Mouse (Mus musculus) midbrain, embryonic 13.5 days (tissue): ENCODE results near the gene Slc22a13. TPM values are rescaled to one million over a fixed set of nuclear protein-coding genes. Genes with fewer than 3 reads are reported as not detected.
A peak's percentile ranks its signal among the peaks of the same experiment; 100 is the strongest.

Experiments used
- ATAC-seq: fragments of 200-750 bp; cut with Nextera tagmentation; 2 replicates; pipeline ENCODE4 v1.8.0; 2017; ENCODE audit warnings: mild to moderate bottlenecking, moderate TSS enrichment, moderate library complexity
- H3K27ac ChIP-seq: fragments of 300-500 bp; sonication (generic); 2 replicates; pipeline ENCODE4 v1.5.1; 2015; ENCODE audit warnings: inconsistent platforms, mild to moderate bottlenecking, moderate library complexity
- H3K27me3 ChIP-seq: fragments of 300-500 bp; sonication (generic); 2 replicates; pipeline ENCODE4 v1.6.1; 2015; ENCODE audit warnings: mild to moderate bottlenecking, inconsistent platforms
- H3K36me3 ChIP-seq: fragments of 300-500 bp; sonication (generic); 2 replicates; pipeline ENCODE4 v1.6.1; 2015; ENCODE audit warnings: mild to moderate bottlenecking, inconsistent platforms
- H3K4me1 ChIP-seq: fragments of 300-500 bp; sonication (generic); replicated peaks from 2 replicates; pipeline ENCODE4 v1.6.1; 2015; ENCODE audit warnings: inconsistent platforms
- H3K4me2 ChIP-seq: fragments of 300-500 bp; sonication (generic); replicated peaks from 2 replicates; pipeline ENCODE4 v1.6.1; 2015; ENCODE audit warnings: moderate library complexity, mild to moderate bottlenecking, inconsistent platforms
- H3K4me3 ChIP-seq: fragments of 300-500 bp; sonication (generic); replicated peaks from 2 replicates; pipeline ENCODE4 v1.5.1; 2015; ENCODE audit warnings: mild to moderate bottlenecking, inconsistent platforms
- H3K9ac ChIP-seq: fragments of 300-500 bp; sonication (generic); replicated peaks from 2 replicates; pipeline ENCODE4 v1.6.1; 2015; ENCODE audit warnings: mild to moderate bottlenecking, inconsistent platforms
- H3K9me3 ChIP-seq: fragments of 300-500 bp; sonication (generic); 2 replicates; pipeline ENCODE4 v1.6.1; 2016; ENCODE audit warnings: mild to moderate bottlenecking, inconsistent platforms
- WGBS: fragments of 180-500 bp; shearing (Covaris S2); methylation state at CpG from one replicate; pipeline ENCODE4 v1.1.7; 2015; 5-methylcytosine and 5-hydroxymethylcytosine counted together
- polyA plus RNA-seq: library from polyadenylated mRNA; unstranded; fragments of >200 nt; fragmentation: Nextera tagmentation; extraction: Ambion mirVana; gene quantifications from 2 replicates; pipeline ENCODE4 v1.2.1, GENCODE M21; 2015

Gene Slc22a13
- polyA plus RNA-seq, 1 experiment from 2014 or later: not detected

- no peak overlapping the region for H3K4me3 ChIP-seq
- ATAC-seq: no peak
- no peak overlapping the region for H3K4me2 ChIP-seq
- H3K4me1 ChIP-seq: no peaks in the 10 kb centered on the region
- no peak overlapping the region for H3K9ac ChIP-seq
- H3K27ac ChIP-seq: no peak overlapping the region
- WGBS: 38% methylated on average over 11 of the region's 11 CpGs
- H3K9me3 ChIP-seq: no peaks in the 10 kb centered on the region
- H3K36me3 ChIP-seq: no peaks in the 10 kb centered on the region
- H3K27me3 ChIP-seq: no peaks in the 10 kb centered on the region
Measured at GRCm38 (mm10) chr9:119192202-119192990, 16.5 kb downstream of the Slc22a13 start.

GRCm38 (mm10) chr9:119181241-119181728, 27.6 kb downstream of the Slc22a13 start:
- no peak overlapping the region for H3K9ac ChIP-seq
- 59% methylated on average over 3 of the region's 3 CpGs for WGBS
- ATAC-seq: no peak

DNA sequence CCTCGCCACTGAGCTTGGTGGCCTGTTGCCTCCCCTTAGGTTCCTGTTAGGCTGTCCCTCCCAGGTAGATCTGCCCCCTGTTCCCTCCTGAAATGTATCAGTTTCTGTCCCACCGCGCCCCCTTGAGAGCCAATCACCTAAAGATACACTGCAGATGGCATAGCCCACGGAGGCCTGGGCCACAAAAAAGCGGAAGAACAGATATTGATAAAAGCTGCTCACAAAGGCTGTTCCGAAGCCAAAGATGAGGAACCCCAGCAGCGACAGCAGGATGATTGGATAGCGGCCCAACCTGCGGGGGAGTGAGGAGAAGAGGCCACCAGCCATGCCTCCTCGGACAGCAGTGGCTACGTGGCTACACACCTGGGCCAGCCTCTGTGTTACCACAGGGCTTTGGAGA, 29.6 kb downstream of the Slc22a13 start:
- WGBS: 93% methylated on average over 11 of the region's 11 CpGs
- Histone ChIP-seq H3K27ac (no peak overlapping the region), H3K4me3 (no peak overlapping the region), H3K36me3 (no peaks in the 10 kb centered on the region), H3K4me2 (no peak overlapping the region), H3K27me3 (no peaks in the 10 kb centered on the region), H3K4me1 (no peaks in the 10 kb centered on the region), H3K9ac (no peak overlapping the region), H3K9me3 (no peaks in the 10 kb centered on the region)
- no peak for ATAC-seq

More at GRCm38 (mm10) chr9:119181241-119181728, 27.6 kb downstream of the Slc22a13 start:
- Histone ChIP-seq H3K27me3 (no peaks in the 10 kb centered on the region), H3K4me3 (no peak overlapping the region), H3K4me1 (no peaks in the 10 kb centered on the region), H3K4me2 (no peak overlapping the region), H3K36me3 (no peaks in the 10 kb centered on the region), H3K9me3 (no peaks in the 10 kb centered on the region), H3K27ac (no peak overlapping the region)

GRCm38 (mm10) chr9:119167608-119168007, 41.3 kb downstream of the Slc22a13 start:
- no peak overlapping the region for H3K27ac ChIP-seq
- WGBS: 99% methylated on average over 2 of the region's 2 CpGs
- no peaks in the 10 kb centered on the region for H3K4me1 ChIP-seq
- H3K27me3 ChIP-seq: no peaks in the 10 kb centered on the region
- ATAC-seq: no peak
- H3K4me2 ChIP-seq: no peak overlapping the region
- H3K4me3 ChIP-seq: no peak overlapping the region
- no peaks in the 10 kb centered on the region for H3K36me3 ChIP-seq
- H3K9me3 ChIP-seq: no peaks in the 10 kb centered on the region
- H3K9ac ChIP-seq: no peak overlapping the region

DNA sequence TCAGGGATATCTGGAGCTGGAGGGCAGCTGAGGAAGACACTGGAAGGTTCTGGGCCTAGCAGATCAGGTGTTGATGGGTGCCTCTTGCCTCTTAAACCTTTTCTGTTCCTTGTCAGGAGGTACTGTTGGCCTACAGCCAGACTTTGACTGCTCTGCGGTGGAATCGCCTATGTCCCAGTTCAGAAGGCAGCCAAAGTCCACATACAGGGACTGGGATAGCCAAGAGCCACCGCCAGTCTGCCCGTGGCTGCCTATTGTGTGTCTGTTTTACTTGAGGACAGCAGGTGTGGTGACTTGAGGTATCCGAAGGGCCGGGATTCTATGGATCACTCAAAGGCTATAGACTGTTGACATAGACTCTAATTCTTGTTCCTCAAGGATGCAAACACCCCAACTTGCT, 43.4 kb downstream of the Slc22a13 start:
- no peaks in the 10 kb centered on the region for H3K27me3 ChIP-seq
- no peak overlapping the region for H3K9ac ChIP-seq
- ATAC-seq: no peak
- WGBS: 97% methylated on average over 6 of the region's 6 CpGs
- no peak overlapping the region for H3K4me3 ChIP-seq
- no peak overlapping the region for H3K4me2 ChIP-seq
- no peaks in the 10 kb centered on the region for H3K36me3 ChIP-seq
- no peak overlapping the region for H3K27ac ChIP-seq
- no peaks in the 10 kb centered on the region for H3K9me3 ChIP-seq
- no peaks in the 10 kb centered on the region for H3K4me1 ChIP-seq

- H3K4me3 ChIP-seq: no peak overlapping the region
- H3K4me2 ChIP-seq: no peak overlapping the region
- H3K9ac ChIP-seq: no peak overlapping the region
- no peaks in the 10 kb centered on the region for H3K27me3 ChIP-seq
- H3K9me3 ChIP-seq: no peaks in the 10 kb centered on the region
- ATAC-seq: no peak
- H3K36me3 ChIP-seq: no peaks in the 10 kb centered on the region
- no peak overlapping the region for H3K27ac ChIP-seq
- 89% methylated on average over 7 of the region's 7 CpGs for WGBS
- no peaks in the 10 kb centered on the region for H3K4me1 ChIP-seq
Measured at GRCm38 (mm10) chr9:119164743-119165142, 44.2 kb downstream of the Slc22a13 start.

DNA sequence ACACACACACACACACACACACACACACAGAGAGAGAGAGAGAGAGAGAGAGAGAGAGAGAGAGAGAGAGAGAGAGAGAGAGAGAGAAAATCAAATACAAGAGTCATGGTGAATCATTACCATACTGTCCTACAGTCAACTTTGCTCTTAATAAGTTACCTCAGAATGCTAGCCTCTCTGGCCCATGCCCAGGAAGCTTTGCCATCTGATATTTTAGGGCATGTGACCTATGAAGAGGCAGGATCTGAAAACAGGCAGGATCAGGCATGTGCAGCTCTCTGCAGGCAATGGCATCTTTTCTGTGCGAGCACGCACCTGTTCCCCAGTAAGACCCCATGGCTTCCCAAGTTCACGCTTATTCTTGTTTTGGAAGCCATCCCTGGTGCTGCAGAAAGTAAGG, 48.2 kb downstream of the Slc22a13 start:
- Histone ChIP-seq H3K4me1 (no peaks in the 10 kb centered on the region), H3K4me3 (no peak overlapping the region), H3K9ac (no peak overlapping the region), H3K27me3 (peaks cover 16% of the 10 kb centered on the region), H3K36me3 (no peaks in the 10 kb centered on the region), H3K9me3 (no peaks in the 10 kb centered on the region), H3K27ac (no peak overlapping the region), H3K4me2 (no peak overlapping the region)
- 97% methylated on average over 3 of the region's 3 CpGs for WGBS
- no peak for ATAC-seq

DNA sequence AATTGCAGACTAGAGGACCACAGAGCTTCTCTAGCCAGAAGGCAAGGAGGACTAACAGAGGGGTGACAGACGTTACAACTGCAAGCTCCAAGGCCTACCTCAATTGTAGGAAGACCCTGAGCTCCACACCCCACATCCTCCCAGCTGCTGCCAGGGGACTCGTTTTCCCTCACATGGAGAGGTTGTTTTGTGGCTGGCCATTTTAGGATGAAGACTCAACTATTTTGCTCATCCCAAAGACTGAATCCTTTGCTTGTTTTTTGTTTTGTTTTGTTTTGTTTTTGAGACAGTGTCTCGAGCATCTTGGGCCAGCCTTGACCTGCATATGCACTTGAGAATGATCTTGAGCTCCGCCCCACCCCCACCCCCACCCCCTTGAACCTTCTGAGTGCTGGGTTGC, 50.0 kb downstream of the Slc22a13 start, which contains the start of gene Gm47289:
Gm47289 (plus strand) TSS at position 301 of the 400 bp plus-strand sequence.
- H3K27me3 ChIP-seq: peaks cover 24% of the 10 kb centered on the region
- H3K4me3 ChIP-seq: no peak within 1 kb of the TSS
- H3K4me2 ChIP-seq: no peak within 1 kb of the TSS
- H3K36me3 ChIP-seq: no peaks in the 10 kb centered on the region
- no peaks in the 10 kb centered on the region for H3K4me1 ChIP-seq
- H3K9ac ChIP-seq: no peak within 1 kb of the TSS
- ATAC-seq: no peak
- H3K9me3 ChIP-seq: no peaks in the 10 kb centered on the region
- no peak within 1 kb of the TSS for H3K27ac ChIP-seq
- 60% methylated on average over 4 of the region's 4 CpGs for WGBS

GRCm38 (mm10) chr9:119156278-119157201, 52.4 kb downstream of the Slc22a13 start, which contains the start of gene Acaa1b:
TSS of gene Acaa1b (minus strand) at chr9:119157093.
- Histone ChIP-seq H3K9me3 (no peaks in the 10 kb centered on the region), H3K4me1 (no peaks in the 10 kb centered on the region), H3K27ac (no peak within 1 kb of the TSS), H3K4me2 (peak within 1 kb of the TSS; percentile 64), H3K27me3 (peaks cover 24% of the 10 kb centered on the region), H3K36me3 (no peaks in the 10 kb centered on the region), H3K9ac (peak within 1 kb of the TSS; percentile 59), H3K4me3 (peak within 1 kb of the TSS; percentile 55)
- WGBS: under 1% methylated on average over 65 of the region's 65 CpGs
- ATAC-seq: peak; percentile 94

DNA sequence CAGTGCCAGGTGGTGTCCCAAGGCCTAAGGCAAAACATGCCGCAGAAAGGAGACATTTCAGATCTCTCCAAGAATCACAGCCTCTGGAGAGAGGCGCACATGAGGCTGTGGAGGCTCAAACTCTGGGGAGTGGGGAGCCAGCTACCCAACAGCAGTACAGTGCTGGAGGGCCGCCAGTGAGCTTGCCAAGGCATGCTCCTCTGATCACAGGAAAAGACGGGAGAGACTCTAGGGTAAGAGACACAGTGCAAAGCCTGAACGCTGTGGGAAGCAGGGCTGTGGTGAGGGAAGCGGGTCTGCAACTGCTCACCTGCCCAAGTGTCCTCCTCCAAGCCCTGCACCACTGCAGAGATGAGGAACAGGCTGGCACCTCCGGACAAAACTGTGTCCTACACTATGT, 53.1 kb downstream of the Slc22a13 start:
- Histone ChIP-seq H3K36me3 (no peaks in the 10 kb centered on the region), H3K9me3 (no peaks in the 10 kb centered on the region), H3K4me1 (no peaks in the 10 kb centered on the region), H3K4me2 (no peak overlapping the region), H3K27me3 (peaks cover 24% of the 10 kb centered on the region), H3K4me3 (peak overlapping the region; percentile 55; the same call in 1 of the 2 replicates), H3K27ac (no peak overlapping the region), H3K9ac (no peak overlapping the region)
- 51% methylated on average over 7 of the region's 7 CpGs for WGBS
- ATAC-seq: no peak

- Histone ChIP-seq H3K4me2 (no peak overlapping the region), H3K4me3 (no peak overlapping the region), H3K27me3 (peaks cover 24% of the 10 kb centered on the region), H3K27ac (no peak overlapping the region), H3K9ac (no peak overlapping the region), H3K36me3 (no peaks in the 10 kb centered on the region), H3K9me3 (no peaks in the 10 kb centered on the region), H3K4me1 (no peaks in the 10 kb centered on the region)
- no peak for ATAC-seq
- 87% methylated on average over 8 of the region's 8 CpGs for WGBS
Measured at GRCm38 (mm10) chr9:119155416-119155815, 53.5 kb downstream of the Slc22a13 start.

- WGBS: 50% methylated on average over 2 of the region's 2 CpGs
- Histone ChIP-seq H3K9ac (no peak overlapping the region), H3K27ac (no peak overlapping the region), H3K9me3 (no peaks in the 10 kb centered on the region), H3K4me3 (no peak overlapping the region), H3K4me2 (no peak overlapping the region), H3K4me1 (no peaks in the 10 kb centered on the region), H3K36me3 (no peaks in the 10 kb centered on the region), H3K27me3 (peaks cover 12% of the 10 kb centered on the region)
- no peak for ATAC-seq
Measured at GRCm38 (mm10) chr9:119151751-119152150, 57.1 kb downstream of the Slc22a13 start.
